Mouse (Mus musculus) cortical plate, adult 2 months (tissue): ENCODE data around the gene Wdfy1.

Experiments
- CTCF ChIP-seq: fragments of 200-500 bp; IDR thresholded peaks from 2 replicates; pipeline ENCODE4 v1.5.1; 2011; ENCODE audit warnings: mild to moderate bottlenecking, control low read depth, low read length; ENCODE audit not compliant: insufficient read depth; ENCODE audit errors: extremely low read depth
- POLR2A ChIP-seq: fragments of 200-500 bp; IDR thresholded peaks from 2 replicates; pipeline ENCODE4 v1.6.1; 2011; ENCODE audit warnings: mild to moderate bottlenecking, low read length, control low read depth; ENCODE audit not compliant: insufficient read depth; ENCODE audit errors: extremely low read depth

DNA sequence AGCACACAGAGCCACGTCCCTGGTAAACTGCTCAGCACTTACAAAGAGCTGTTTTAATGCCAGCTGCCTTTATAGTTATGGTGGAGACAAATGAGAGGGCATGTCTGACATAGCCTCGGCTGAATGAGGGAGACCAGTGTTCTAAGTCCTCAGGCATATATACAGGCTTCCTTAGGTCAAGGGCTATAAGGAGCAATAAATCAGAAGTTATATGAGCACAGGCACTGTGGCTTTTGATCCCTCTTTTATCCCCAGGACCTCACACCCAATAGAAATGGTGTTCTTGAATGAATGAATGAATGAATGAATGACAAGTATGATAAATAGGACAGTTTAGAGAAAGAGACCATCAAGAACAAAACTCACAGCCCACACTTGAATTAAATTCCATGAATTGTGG, 16.9 kb downstream of the Wdfy1 start:
- TF ChIP-seq CTCF (no peak), POLR2A (no peak)
